ENCODE assay signal across 9 mouse cellular contexts in the genomic region with DNA sequence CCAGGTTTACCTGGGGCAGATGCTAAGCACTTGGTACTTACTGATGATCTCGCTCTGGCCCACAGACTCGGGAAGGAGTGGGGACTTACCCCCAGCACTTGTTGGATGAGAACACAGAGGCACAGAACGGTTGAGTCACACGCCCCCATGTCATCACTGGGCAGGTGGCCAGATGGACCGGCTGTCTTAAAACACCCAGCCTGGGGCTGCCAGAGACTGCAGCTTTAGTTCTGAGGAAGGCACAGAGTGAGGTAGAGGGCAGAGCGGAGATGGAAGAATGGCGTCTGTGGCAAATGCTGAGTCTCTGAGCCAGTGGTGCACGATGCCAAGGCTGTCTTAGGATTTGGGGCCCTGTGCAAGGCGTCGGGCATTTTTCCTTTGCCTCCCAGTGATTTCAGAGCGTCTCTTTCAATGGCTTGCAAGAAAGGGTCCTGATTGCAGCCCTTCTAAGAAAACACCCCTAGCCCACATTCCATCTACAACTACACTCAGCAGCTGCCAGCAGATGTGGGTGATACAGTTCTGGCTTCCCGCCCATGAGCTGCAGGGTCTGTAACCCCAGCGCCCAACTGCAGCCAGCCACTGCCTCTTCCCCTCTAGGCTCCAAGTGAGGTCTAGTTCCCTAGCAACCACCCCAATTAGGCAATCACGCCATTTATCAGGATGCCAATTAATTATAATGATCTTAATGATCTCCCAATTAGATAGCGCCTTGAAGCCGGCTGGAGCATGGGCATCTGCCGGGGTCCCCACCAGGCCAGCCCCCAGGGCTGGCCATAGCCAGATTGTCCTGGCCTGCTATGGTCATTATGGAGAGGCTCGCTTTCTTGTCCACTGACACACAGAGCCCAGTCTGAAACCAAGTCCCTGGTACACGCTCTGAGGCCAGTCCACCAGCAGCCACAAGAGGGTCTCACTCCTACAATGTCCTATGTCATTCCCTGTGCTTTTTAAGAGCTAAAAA. TPM values are rescaled to one million over a fixed set of nuclear protein-coding genes. Genes with fewer than 3 reads are reported as not detected.
DNase-seq lines count a peak whose midpoint lies in the region; ATAC-seq and TF ChIP-seq lines count a peak whose summit lies in the region.
"Had no signal": no experiment of that assay in that cellular context is flagged by ENCODE, and none has a peak within 500 bp of the region (broad histone marks: within the 10 kb centered on the region; RNA-seq: fewer than 3 reads in every experiment).

No protein-coding gene starts in this region.

- DNase-seq in cerebellum, adult 11 months = peak; percentile 18
- peak; percentile 49 for DNase-seq in embryo, embryonic 11 days
- DNase-seq in gastrocnemius, postnatal 25 days = peak; percentile 82
- peak; percentile 84 for DNase-seq in hindbrain, postnatal 0 days (ENCODE audit: low spot score)
- DNase-seq in limb, embryonic 10.5 days (ENCODE audit: low spot score) = peak; percentile 54

- 28% methylated on average over 19 of the region's 19 CpGs for WGBS in hindbrain, postnatal 0 days
- 58% methylated on average over 19 of the region's 19 CpGs for WGBS in limb, embryonic 10.5 days
- WGBS in olfactory bulb, adult 2 months = 41% methylated on average over 19 of the region's 19 CpGs

- no peak for ATAC-seq in cerebellum, adult (ENCODE audit: insufficient number of reproducible peaks, low FRiP score, low TSS enrichment)
- peak; percentile 34 for ATAC-seq in hindbrain, postnatal 0 days
- ATAC-seq in erythroid progenitor cell, adult 5-6 weeks (replicated peaks; ENCODE audit: low FRiP score, poor library complexity, severe bottlenecking) = no peak

- peaks cover 8% of the 10 kb centered on the region; the same call in 1 of the 2 replicates for H3K27me3 ChIP-seq in hindbrain, postnatal 0 days (ENCODE audit: insufficient read depth, low read length)
- no peaks in the 10 kb centered on the region for H3K27me3 ChIP-seq in limb, embryonic 10.5 days (ENCODE audit: low read depth, poor library complexity, severe bottlenecking)

- H3K4me2 ChIP-seq in hindbrain, postnatal 0 days (ENCODE audit: low read depth, low read length) = peak overlapping the region; percentile 79

- no peak overlapping the region; the same call in 1 of the 2 replicates for H3K27ac ChIP-seq in hindbrain, postnatal 0 days
- peak overlapping the region; percentile 100 for H3K27ac ChIP-seq in limb, embryonic 10.5 days
- peak overlapping the region; percentile 1; the same call in 1 of the 2 replicates for H3K27ac ChIP-seq in olfactory bulb, adult 2 months (ENCODE audit: insufficient read depth, low read depth, low read length)

- H3K4me1 ChIP-seq in hindbrain, postnatal 0 days (ENCODE audit: insufficient read depth, low read length) = peaks cover 17% of the 10 kb centered on the region
- peaks cover 93% of the 10 kb centered on the region for H3K4me1 ChIP-seq in limb, embryonic 10.5 days
- peaks cover 36% of the 10 kb centered on the region for H3K4me1 ChIP-seq in olfactory bulb, adult 2 months (ENCODE audit: control insufficient read depth, insufficient read depth, low read length)

- H3K4me3 ChIP-seq in hindbrain, postnatal 0 days (ENCODE audit: low read length) = no peak overlapping the region
- peak overlapping the region; percentile 96 for H3K4me3 ChIP-seq in limb, embryonic 10.5 days
- H3K4me3 ChIP-seq in olfactory bulb, adult 2 months (ENCODE audit: insufficient read depth, low read depth, low read length) = no peak overlapping the region
- H3K4me3 ChIP-seq: erythroblast, embryonic 14.5 days had no signal

- H3K9me3 ChIP-seq in hindbrain, postnatal 0 days (ENCODE audit: low read length) = no peaks in the 10 kb centered on the region
- no peaks in the 10 kb centered on the region for H3K9me3 ChIP-seq in limb, embryonic 10.5 days (replicated peaks)

- no peak overlapping the region for H3K9ac ChIP-seq in hindbrain, postnatal 0 days (replicated peaks; ENCODE audit: low read length)

- no peak for TF ChIP-seq POLR2A in olfactory bulb, adult 2 months (IDR thresholded peaks at IDR 0.05; ENCODE audit: insufficient read depth, low read depth, low read length)

- no peaks in the 10 kb centered on the region for H3K36me3 ChIP-seq in hindbrain, postnatal 0 days (ENCODE audit: insufficient read depth, low read length)
- peaks cover 26% of the 10 kb centered on the region for H3K36me3 ChIP-seq in limb, embryonic 10.5 days

- peak; percentile 63 for TF ChIP-seq CTCF in hindbrain, postnatal 0 days (IDR thresholded peaks at IDR 0.05; ENCODE audit: low read depth)
- no peak for TF ChIP-seq CTCF in olfactory bulb, adult 2 months (IDR thresholded peaks at IDR 0.05; ENCODE audit: insufficient read depth, low read depth, low read length)

RNA-seq across cellular contexts. Expression of gene Sulf2, which starts 3.7 kb away (rescaled TPM):
- 10 to 100 TPM; 11.1 to 19.3 TPM for total RNA-seq in gastrocnemius, postnatal 25 days (2021)
- 111 and 114 TPM in 2 replicates for total RNA-seq in hindbrain, postnatal 0 days (2014; rRNA removed)
- 71.4 and 81.6 TPM in 2 replicates for polyA plus RNA-seq in hindbrain, postnatal 0 days (2015; fragmentation: Nextera tagmentation; extraction: Ambion mirVana)
- polyA plus RNA-seq in limb, embryonic 10.5 days (2016; fragmentation: Nextera tagmentation; extraction: Ambion mirVana) = 157 and 188 TPM in 2 replicates
- polyA plus RNA-seq in olfactory bulb, adult 2 months (2012; ENCODE audit: insufficient read depth, insufficient read length, low replicate concordance, missing spikeins) = not detected in 2 replicates
- 3.4 and 6.1 TPM in 2 replicates for total RNA-seq in erythroid progenitor cell, adult 5-6 weeks (2015; ENCODE audit: low replicate concordance)
- 2.4 and 3.7 TPM in 2 replicates for total RNA-seq in erythroid progenitor cell, adult 5-6 weeks (2017; ENCODE audit: low replicate concordance)

Comparison
In these comparisons a context has a peak if more than half of its experiments do, and no peak if none do; other contexts are left out.
1. DNase-seq: peak in every context shown above with its lines; median percentile 84 in hindbrain, postnatal 0 days; 82 in gastrocnemius, postnatal 25 days; 54 in limb, embryonic 10.5 days; 49 in embryo, embryonic 11 days; 18 in cerebellum, adult 11 months.